Mouse (Mus musculus): ENCODE results near the gene B4galnt3. TPM values are rescaled to one million over a fixed set of nuclear protein-coding genes. Genes with fewer than 3 reads are reported as not detected.
A peak's percentile ranks its signal among the peaks of the same experiment; 100 is the strongest.

B4galnt3 gene
- total RNA-seq (2014; rRNA removed), result 1.5 and 2.1 TPM in 2 replicates
- 0.26 and 0.31 TPM in 2 replicates for polyA plus RNA-seq (2015; fragmentation: Nextera tagmentation; extraction: Ambion mirVana)

DNA sequence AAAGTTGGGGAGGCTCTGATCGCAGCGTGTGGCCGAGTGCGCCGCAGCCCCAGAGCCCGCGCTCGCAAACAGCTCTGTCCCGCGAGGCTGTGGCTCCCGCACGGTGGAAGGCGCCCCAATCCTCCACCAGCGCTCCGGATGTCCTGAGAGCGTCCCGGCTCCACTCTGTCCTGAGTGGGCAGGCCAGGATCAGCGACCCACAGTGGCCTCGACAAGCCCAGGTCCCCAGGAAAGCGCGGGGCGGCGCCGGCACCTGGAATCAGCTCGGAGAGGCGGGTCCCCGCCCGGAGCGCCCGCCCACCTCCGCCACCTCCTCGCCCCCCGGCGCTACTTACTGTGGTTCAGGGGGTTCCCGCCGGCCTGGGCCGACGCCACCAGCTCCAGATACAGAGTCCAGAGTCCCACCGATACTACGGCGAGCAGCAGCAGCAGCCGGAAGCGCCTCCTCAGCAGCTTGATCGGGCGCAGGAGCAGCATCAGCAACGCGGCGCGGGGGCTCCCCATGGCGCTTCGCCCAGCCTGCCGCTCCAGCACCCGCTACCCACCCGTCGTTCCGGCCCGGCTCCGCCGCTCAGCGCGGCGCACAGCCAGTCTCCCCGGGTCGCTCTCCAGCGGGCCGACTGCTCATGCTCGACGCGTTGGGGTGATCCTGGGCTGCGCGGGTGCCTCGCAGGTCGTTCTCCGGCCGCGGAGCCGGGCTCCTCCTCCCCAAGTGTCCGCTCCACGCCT is at the start of gene B4galnt3, which contains the start of gene D330020A13Rik:
Gene B4galnt3, minus strand, starts transcription at position 504 of the 729 bp plus-strand sequence.
Gene D330020A13Rik, plus strand, starts transcription at position 309 of the 729 bp plus-strand sequence.
- no peaks in the 10 kb centered on the region for H3K9me3 ChIP-seq (ENCODE audit: low read length)
- H3K27me3 ChIP-seq (ENCODE audit: insufficient read depth, low read length), result 0 out of 2 replicates have a peak, but pooled peaks cover 8% of the 10 kb centered on the region
- peaks cover 6% of the 10 kb centered on the region; the same call in 1 of the 2 replicates for H3K4me1 ChIP-seq (ENCODE audit: insufficient read depth, low read length)
- WGBS, result under 1% methylated on average over 62 of the region's 79 CpGs
- peak within 1 kb of the TSS; percentile 99 for H3K4me2 ChIP-seq (ENCODE audit: low read depth, low read length)
- H3K27ac ChIP-seq, result no peak within 1 kb of the TSS
- DNase-seq (ENCODE audit: low spot score), result peak; percentile 38
- H3K4me3 ChIP-seq (ENCODE audit: low read length), result peak within 1 kb of the TSS; percentile 69
- ATAC-seq, result peak; percentile 70
- TF ChIP-seq CTCF (IDR thresholded peaks at IDR 0.05; ENCODE audit: low read depth), result no peak
- H3K9ac ChIP-seq (replicated peaks; ENCODE audit: low read length), result peak within 1 kb of the TSS; percentile 49
- no peaks in the 10 kb centered on the region for H3K36me3 ChIP-seq (ENCODE audit: insufficient read depth, low read length)

DNA sequence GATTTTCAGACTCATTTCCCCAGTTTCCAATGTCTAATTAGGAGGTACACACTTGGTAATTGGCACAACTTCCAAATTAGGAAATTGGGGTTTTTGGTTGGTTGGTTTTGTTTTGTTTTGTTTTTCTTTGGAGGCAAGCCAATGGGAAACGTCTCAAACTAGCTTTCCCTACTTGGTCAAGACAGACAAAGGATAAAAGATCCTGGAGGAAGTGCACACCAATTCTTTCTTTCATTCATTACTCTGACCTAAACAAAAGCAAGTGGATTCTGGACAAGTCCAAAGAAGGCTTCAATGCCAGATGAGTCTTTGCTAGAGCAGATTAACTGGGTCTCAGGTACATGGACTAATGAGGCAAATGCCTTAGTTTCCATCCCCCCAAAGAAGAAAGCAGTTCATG is 49.6 kb upstream of the B4galnt3 start:
- no peak for ATAC-seq
- H3K4me1 ChIP-seq (ENCODE audit: insufficient read depth, low read length), result no peaks in the 10 kb centered on the region
- WGBS, result 44% methylated on average over 1 of the region's 1 CpGs
- H3K27me3 ChIP-seq (ENCODE audit: insufficient read depth, low read length), result no peaks in the 10 kb centered on the region
- H3K9ac ChIP-seq (replicated peaks; ENCODE audit: low read length), result no peak overlapping the region
- no peaks in the 10 kb centered on the region for H3K9me3 ChIP-seq (ENCODE audit: low read length)
- no peak for DNase-seq (ENCODE audit: low spot score)
- no peak overlapping the region for H3K4me2 ChIP-seq (ENCODE audit: low read depth, low read length)
- peaks cover 6% of the 10 kb centered on the region; the same call in 1 of the 2 replicates for H3K36me3 ChIP-seq (ENCODE audit: insufficient read depth, low read length)
- no peak overlapping the region for H3K27ac ChIP-seq
- no peak for TF ChIP-seq CTCF (IDR thresholded peaks at IDR 0.05; ENCODE audit: low read depth)
- H3K4me3 ChIP-seq (ENCODE audit: low read length), result no peak overlapping the region

DNA sequence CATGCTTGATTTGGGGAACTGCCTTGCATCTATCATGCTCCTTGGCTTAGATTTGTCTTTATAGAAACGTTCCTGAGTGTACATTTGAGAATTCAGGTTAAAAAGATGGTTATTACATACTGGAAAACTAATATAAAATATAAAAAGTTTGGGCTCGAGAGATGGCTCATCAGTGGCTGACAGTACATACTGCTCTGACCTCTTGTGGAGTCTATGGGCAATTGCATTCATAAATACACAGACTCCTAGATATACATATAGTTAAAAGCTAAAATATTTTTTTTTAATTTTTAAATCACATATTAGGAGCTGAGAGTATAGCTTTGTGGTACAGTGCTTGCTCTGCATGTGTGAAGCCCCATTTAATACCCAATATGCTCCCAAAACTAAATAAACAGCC is 38.0 kb upstream of the B4galnt3 start:
- whole genome bisulfite sequencing, result 76% methylated on average over 2 of the region's 2 CpGs

DNA sequence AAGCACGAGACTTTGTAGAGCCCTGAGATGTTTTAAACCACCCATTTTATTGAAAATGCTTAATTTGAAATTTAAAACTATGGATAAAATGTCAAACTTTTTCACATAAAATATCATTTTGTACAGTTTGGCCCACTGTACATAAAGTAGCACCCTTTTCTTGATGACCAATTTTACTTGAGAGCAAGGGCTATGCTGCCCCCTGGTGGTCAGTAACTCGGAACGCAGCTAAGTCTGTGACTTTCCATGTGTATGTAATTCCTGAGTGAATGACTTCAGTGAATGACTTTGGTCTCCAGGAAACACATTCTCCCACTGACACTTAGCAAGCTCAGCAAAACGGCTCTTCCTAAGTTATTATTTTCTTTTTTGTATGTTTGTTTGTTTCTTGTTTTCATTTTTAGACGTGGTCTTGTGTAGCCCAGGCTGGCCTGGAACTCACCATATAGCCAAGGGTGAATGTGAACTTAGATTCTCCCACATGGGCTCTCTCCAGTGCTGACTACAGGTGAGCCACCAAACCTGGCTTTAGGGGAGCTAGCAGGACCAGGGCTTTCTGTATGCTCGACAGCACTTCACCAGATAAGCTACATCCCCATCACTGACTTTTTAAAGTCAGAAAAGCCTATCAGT is 30.1 kb upstream of the B4galnt3 start:
- Histone ChIP-seq H3K27ac (no peak overlapping the region), H3K4me2 (ENCODE audit: low read depth, low read length) (no peak overlapping the region), H3K9me3 (ENCODE audit: low read length) (no peaks in the 10 kb centered on the region), H3K4me1 (ENCODE audit: insufficient read depth, low read length) (no peaks in the 10 kb centered on the region), H3K27me3 (ENCODE audit: insufficient read depth, low read length) (no peaks in the 10 kb centered on the region), H3K4me3 (ENCODE audit: low read length) (no peak overlapping the region), H3K9ac (replicated peaks; ENCODE audit: low read length) (no peak overlapping the region), H3K36me3 (ENCODE audit: insufficient read depth, low read length) (peaks cover 8% of the 10 kb centered on the region; the same call in 1 of the 2 replicates)
- ATAC-seq (peak; percentile 43), DNase-seq (ENCODE audit: low spot score) (peak; percentile 89)
- TF ChIP-seq CTCF (IDR thresholded peaks at IDR 0.05; ENCODE audit: low read depth), result peak; percentile 89
- 30% methylated on average over 6 of the region's 6 CpGs for WGBS

More for the DNA sequence above, 38.0 kb upstream of the B4galnt3 start:
- DNase-seq (ENCODE audit: low spot score) (no peak), ATAC-seq (no peak)
- no peaks in the 10 kb centered on the region for H3K27me3 ChIP-seq (ENCODE audit: insufficient read depth, low read length)
- H3K27ac ChIP-seq, result no peak overlapping the region
- no peaks in the 10 kb centered on the region for H3K9me3 ChIP-seq (ENCODE audit: low read length)
- no peak overlapping the region for H3K4me3 ChIP-seq (ENCODE audit: low read length)
- no peak overlapping the region for H3K4me2 ChIP-seq (ENCODE audit: low read depth, low read length)
- H3K9ac ChIP-seq (replicated peaks; ENCODE audit: low read length), result no peak overlapping the region
- peak; percentile 42 for TF ChIP-seq CTCF (IDR thresholded peaks at IDR 0.05; ENCODE audit: low read depth)
- peaks cover 26% of the 10 kb centered on the region; the same call in 1 of the 2 replicates for H3K36me3 ChIP-seq (ENCODE audit: insufficient read depth, low read length)
- H3K4me1 ChIP-seq (ENCODE audit: insufficient read depth, low read length), result no peaks in the 10 kb centered on the region

DNA sequence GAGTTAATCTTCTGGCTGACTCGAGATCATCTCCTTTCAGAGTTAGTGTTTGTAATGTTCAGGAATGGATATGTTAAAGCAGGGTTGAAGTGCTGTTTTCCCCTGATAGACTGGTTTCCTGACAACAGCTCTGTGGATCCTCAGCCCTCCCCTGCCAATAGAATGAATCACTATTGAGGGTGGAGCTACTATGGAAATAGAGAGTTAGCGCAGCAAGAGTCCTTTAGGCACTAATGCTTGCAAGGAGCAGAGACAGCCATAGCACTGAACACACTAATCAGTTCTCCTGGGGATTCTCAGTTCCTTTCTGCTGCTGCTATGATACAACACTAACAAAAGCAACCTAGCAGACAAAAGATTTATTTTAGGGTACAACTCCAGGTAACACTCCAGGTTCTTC is 26.0 kb upstream of the B4galnt3 start:
- no peak overlapping the region for H3K4me3 ChIP-seq (ENCODE audit: low read length)
- DNase-seq (ENCODE audit: low spot score) (peak; percentile 7), ATAC-seq (no peak)
- H3K9me3 ChIP-seq (ENCODE audit: low read length), result no peaks in the 10 kb centered on the region
- H3K36me3 ChIP-seq (ENCODE audit: insufficient read depth, low read length), result no peaks in the 10 kb centered on the region
- H3K4me2 ChIP-seq (ENCODE audit: low read depth, low read length), result no peak overlapping the region
- H3K27me3 ChIP-seq (ENCODE audit: insufficient read depth, low read length), result no peaks in the 10 kb centered on the region
- no peak for TF ChIP-seq CTCF (IDR thresholded peaks at IDR 0.05; ENCODE audit: low read depth)
- H3K27ac ChIP-seq, result no peak overlapping the region
- 64% methylated on average over 2 of the region's 2 CpGs for WGBS
- no peaks in the 10 kb centered on the region for H3K4me1 ChIP-seq (ENCODE audit: insufficient read depth, low read length)
- no peak overlapping the region for H3K9ac ChIP-seq (replicated peaks; ENCODE audit: low read length)

DNA sequence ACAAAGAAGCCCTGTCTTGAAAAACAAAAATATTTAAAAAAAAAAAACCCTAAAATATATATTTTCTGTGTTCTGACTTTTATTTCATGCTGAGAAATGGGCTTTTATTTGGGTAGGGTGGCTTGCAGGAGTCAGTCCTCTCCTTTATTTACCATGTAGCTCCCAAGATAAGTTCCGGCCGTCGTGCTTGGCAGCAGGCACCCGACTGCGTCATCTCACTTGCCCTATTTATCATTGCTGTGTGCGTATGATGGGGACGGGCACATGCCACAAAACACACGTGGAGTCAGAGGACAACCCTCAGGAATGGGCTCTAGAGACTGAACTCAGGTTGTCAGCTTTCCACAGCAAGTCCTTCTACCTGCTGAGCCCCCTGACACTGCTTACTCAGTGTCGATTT is 24.8 kb upstream of the B4galnt3 start:
- H3K4me2 ChIP-seq (ENCODE audit: low read depth, low read length), result no peak overlapping the region
- no peaks in the 10 kb centered on the region for H3K4me1 ChIP-seq (ENCODE audit: insufficient read depth, low read length)
- H3K27me3 ChIP-seq (ENCODE audit: insufficient read depth, low read length), result no peaks in the 10 kb centered on the region
- no peak for TF ChIP-seq CTCF (IDR thresholded peaks at IDR 0.05; ENCODE audit: low read depth)
- no peak overlapping the region for H3K27ac ChIP-seq
- no peak overlapping the region for H3K9ac ChIP-seq (replicated peaks; ENCODE audit: low read length)
- ATAC-seq (no peak), DNase-seq (ENCODE audit: low spot score) (no peak)
- H3K9me3 ChIP-seq (ENCODE audit: low read length), result no peaks in the 10 kb centered on the region
- 87% methylated on average over 9 of the region's 9 CpGs for WGBS
- H3K4me3 ChIP-seq (ENCODE audit: low read length), result no peak overlapping the region
- H3K36me3 ChIP-seq (ENCODE audit: insufficient read depth, low read length), result no peaks in the 10 kb centered on the region
